Mouse (Mus musculus) midbrain, embryonic 13.5 days (tissue): ENCODE data around the gene Ccdc9. TPM values are rescaled to one million over a fixed set of nuclear protein-coding genes. Genes with fewer than 3 reads are reported as not detected.

Experiments used
- ATAC-seq: fragments of 200-750 bp; cut with Nextera tagmentation; 2 replicates; pipeline ENCODE4 v1.8.0; 2017; ENCODE audit warnings: mild to moderate bottlenecking, moderate TSS enrichment, moderate library complexity
- H3K27ac ChIP-seq: fragments of 300-500 bp; sonication (generic); 2 replicates; pipeline ENCODE4 v1.5.1; 2015; ENCODE audit warnings: inconsistent platforms, mild to moderate bottlenecking, moderate library complexity
- H3K27me3 ChIP-seq: fragments of 300-500 bp; sonication (generic); 2 replicates; pipeline ENCODE4 v1.6.1; 2015; ENCODE audit warnings: mild to moderate bottlenecking, inconsistent platforms
- H3K36me3 ChIP-seq: fragments of 300-500 bp; sonication (generic); 2 replicates; pipeline ENCODE4 v1.6.1; 2015; ENCODE audit warnings: mild to moderate bottlenecking, inconsistent platforms
- H3K4me1 ChIP-seq: fragments of 300-500 bp; sonication (generic); replicated peaks from 2 replicates; pipeline ENCODE4 v1.6.1; 2015; ENCODE audit warnings: inconsistent platforms
- H3K4me2 ChIP-seq: fragments of 300-500 bp; sonication (generic); replicated peaks from 2 replicates; pipeline ENCODE4 v1.6.1; 2015; ENCODE audit warnings: moderate library complexity, mild to moderate bottlenecking, inconsistent platforms
- H3K4me3 ChIP-seq: fragments of 300-500 bp; sonication (generic); replicated peaks from 2 replicates; pipeline ENCODE4 v1.5.1; 2015; ENCODE audit warnings: mild to moderate bottlenecking, inconsistent platforms
- H3K9ac ChIP-seq: fragments of 300-500 bp; sonication (generic); replicated peaks from 2 replicates; pipeline ENCODE4 v1.6.1; 2015; ENCODE audit warnings: mild to moderate bottlenecking, inconsistent platforms
- H3K9me3 ChIP-seq: fragments of 300-500 bp; sonication (generic); 2 replicates; pipeline ENCODE4 v1.6.1; 2016; ENCODE audit warnings: mild to moderate bottlenecking, inconsistent platforms
- WGBS: fragments of 180-500 bp; shearing (Covaris S2); methylation state at CpG from one replicate; pipeline ENCODE4 v1.1.7; 2015; 5-methylcytosine and 5-hydroxymethylcytosine counted together
- polyA plus RNA-seq: library from polyadenylated mRNA; unstranded; fragments of >200 nt; fragmentation: Nextera tagmentation; extraction: Ambion mirVana; gene quantifications from 2 replicates; pipeline ENCODE4 v1.2.1, GENCODE M21; 2015

The Ccdc9 gene
- 22.5 and 39.4 TPM in 2 replicates for polyA plus RNA-seq

DNA sequence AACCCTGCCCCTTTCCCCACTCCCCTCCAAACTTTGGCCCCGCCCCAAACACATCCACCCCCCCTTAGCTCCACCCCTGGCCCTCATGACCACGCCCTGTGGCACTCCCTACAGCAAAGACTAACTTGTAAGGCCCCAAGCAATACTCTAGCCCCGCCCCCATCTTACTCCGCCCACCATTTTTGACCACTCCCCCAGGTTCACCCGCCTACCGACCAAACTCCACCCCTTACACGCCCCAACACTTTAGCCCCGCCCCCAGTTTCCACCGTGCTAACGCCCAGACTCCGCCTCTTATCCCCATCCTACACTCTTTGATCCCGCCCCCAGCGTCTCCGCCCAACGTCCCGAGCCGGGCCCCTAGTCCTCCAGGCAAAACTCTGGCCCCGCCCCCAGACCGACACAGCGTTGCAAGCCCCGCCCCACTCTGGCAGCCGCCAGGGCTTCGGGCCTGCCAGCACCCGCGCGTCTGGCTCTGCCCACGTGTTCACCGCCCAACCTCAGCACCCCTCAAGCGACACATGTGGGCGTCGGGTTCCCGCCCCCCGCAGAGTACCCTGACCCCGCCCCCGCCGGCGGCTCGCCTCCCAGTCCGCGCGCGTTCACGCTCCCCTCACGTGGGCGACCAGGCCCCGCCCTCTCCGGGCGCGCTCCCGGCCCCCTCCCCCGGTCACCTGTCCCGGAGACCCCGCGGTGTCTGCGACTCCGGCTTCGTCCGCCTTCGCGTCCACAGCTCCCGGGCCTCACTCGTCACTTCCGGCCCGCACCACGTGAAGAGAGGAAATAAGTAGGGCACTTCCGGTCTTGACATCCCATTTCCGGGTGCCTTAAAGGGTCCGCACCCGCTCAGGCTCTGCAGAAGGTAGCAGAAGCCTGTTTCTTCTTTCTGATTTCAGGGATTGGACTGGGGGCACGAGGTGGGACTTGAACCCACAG, at the start of gene Ccdc9:
TSS of gene Ccdc9 (minus strand) at position 770 of the 936 bp plus-strand sequence.
- ATAC-seq, result peak; percentile 96
- Histone ChIP-seq H3K9me3 (no peaks in the 10 kb centered on the region), H3K4me1 (peaks cover 13% of the 10 kb centered on the region), H3K4me3 (peak within 1 kb of the TSS; percentile 70), H3K4me2 (peak within 1 kb of the TSS; percentile 56), H3K27ac (peak within 1 kb of the TSS; percentile 95), H3K36me3 (peaks cover 30% of the 10 kb centered on the region), H3K27me3 (no peaks in the 10 kb centered on the region), H3K9ac (peak within 1 kb of the TSS; percentile 74)
- WGBS, result under 1% methylated on average over 69 of the region's 70 CpGs

DNA sequence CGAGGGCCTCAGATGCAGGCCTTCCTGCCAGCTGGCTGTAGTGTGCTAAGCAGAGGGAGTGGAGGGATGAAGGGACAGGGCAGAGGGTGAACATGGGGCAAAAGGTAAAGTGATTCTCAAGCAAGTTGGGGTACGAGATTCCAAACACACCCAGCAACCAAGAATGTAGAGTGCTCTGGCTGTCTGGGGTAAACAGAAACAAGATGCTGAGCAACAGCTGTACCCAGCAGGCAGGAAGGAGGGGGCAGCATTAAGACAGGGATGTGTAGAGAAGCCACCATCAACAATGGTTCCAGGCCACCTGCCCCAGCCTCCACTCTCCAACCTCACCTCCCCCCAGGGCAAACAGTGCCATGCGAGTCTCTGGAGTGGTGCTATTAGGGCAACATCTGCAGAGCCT, 42.6 kb upstream of the Ccdc9 start:
- H3K36me3 ChIP-seq, result peaks cover 76% of the 10 kb centered on the region
- no peaks in the 10 kb centered on the region for H3K27me3 ChIP-seq
- H3K4me1 ChIP-seq, result peaks cover 4% of the 10 kb centered on the region
- H3K4me3 ChIP-seq, result no peak overlapping the region
- H3K9ac ChIP-seq, result no peak overlapping the region
- no peak overlapping the region for H3K27ac ChIP-seq
- 92% methylated on average over 3 of the region's 3 CpGs for WGBS
- H3K4me2 ChIP-seq, result no peak overlapping the region
- H3K9me3 ChIP-seq, result no peaks in the 10 kb centered on the region
- ATAC-seq, result no peak

DNA sequence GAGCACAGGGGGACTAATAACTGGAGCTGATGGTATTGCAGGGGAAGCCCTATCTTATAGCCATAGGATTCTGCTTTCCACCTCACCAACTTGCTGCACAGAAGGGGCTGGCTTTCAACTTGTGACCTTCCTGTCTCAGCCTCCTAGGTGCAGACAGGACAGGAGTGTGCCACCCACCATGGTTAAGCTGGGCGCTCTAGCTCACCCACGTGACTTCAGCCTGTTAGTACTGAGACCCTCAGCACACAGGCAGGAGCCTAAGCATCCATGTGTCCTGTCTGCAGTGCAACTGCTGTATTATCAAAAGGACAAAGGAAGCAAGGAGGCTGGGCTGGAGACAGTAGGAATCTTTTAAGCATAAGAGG, 40.0 kb upstream of the Ccdc9 start:
- H3K9ac ChIP-seq, result no peak overlapping the region
- H3K27me3 ChIP-seq, result no peaks in the 10 kb centered on the region
- no peak overlapping the region for H3K4me2 ChIP-seq
- H3K4me1 ChIP-seq, result peaks cover 4% of the 10 kb centered on the region
- H3K9me3 ChIP-seq, result no peaks in the 10 kb centered on the region
- ATAC-seq, result 0 out of 2 replicates have a peak, but pooled peaks have one; percentile 38
- WGBS, result 92% methylated on average over 2 of the region's 2 CpGs
- peaks cover 54% of the 10 kb centered on the region for H3K36me3 ChIP-seq
- no peak overlapping the region for H3K4me3 ChIP-seq
- no peak overlapping the region for H3K27ac ChIP-seq

DNA sequence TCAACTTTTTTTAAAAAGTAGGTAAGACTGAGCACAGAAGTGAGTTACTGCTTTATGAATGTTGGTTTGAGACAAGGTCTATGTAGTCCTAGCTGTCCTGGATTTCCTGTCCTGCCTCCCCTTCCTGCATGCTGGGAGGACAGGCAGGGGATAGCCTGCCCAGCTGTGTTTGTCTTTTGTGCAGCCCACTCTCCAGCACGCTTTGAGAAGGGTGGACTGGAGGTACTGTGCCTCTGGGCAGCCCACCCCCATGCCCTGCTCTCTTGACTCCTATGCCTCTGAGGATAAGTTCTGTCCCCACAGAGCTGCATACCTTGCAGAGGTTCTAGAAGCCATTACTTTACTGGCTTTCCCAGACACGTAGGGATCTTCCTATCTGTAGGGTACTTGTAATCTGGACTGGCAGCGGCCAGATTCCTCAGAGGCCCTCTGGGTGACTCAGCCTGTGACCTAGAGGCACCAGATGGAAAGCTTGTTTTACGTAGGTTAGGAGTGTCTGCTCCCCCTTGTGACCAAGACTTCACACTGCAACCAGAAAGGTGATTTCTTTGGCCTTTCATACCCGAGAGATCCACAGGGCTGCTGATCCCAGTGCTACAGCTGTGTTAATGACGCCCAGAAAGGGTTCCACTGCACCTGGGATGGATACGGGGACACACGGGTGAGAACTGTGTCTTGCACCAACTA, 39.5 kb upstream of the Ccdc9 start:
- no peak overlapping the region for H3K4me2 ChIP-seq
- no peak overlapping the region for H3K4me3 ChIP-seq
- H3K27me3 ChIP-seq, result no peaks in the 10 kb centered on the region
- no peak overlapping the region for H3K9ac ChIP-seq
- H3K4me1 ChIP-seq, result peaks cover 4% of the 10 kb centered on the region
- peaks cover 54% of the 10 kb centered on the region for H3K36me3 ChIP-seq
- H3K27ac ChIP-seq, result peak overlapping the region; percentile 45; the same call in 1 of the 2 replicates
- peak; percentile 67 for ATAC-seq
- H3K9me3 ChIP-seq, result no peaks in the 10 kb centered on the region
- 35% methylated on average over 8 of the region's 8 CpGs for WGBS

DNA sequence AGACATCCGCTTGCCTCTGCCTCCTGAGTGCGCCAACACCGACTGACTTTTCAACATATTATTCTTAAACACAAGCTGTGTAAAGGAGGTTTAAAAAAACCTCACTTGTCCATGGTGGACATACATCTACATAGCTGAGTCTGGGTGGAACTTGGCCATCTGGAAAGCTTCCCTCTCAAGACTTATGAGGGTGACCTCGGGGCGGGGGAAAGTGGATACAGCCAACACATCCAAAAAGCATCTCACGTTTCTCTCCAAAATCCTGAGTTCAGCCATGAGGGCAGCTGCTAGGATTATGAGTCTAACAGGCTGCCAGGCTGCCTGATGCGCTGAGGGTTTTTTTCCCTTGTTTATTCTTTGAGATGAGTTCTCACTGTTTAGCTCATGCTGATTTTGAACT, 38.1 kb upstream of the Ccdc9 start:
- H3K4me2 ChIP-seq, result no peak overlapping the region
- H3K9me3 ChIP-seq, result no peaks in the 10 kb centered on the region
- H3K27me3 ChIP-seq, result no peaks in the 10 kb centered on the region
- H3K36me3 ChIP-seq, result peaks cover 40% of the 10 kb centered on the region
- H3K4me3 ChIP-seq, result no peak overlapping the region
- WGBS, result 95% methylated on average over 7 of the region's 7 CpGs
- no peak for ATAC-seq
- no peak overlapping the region for H3K9ac ChIP-seq
- peaks cover 4% of the 10 kb centered on the region for H3K4me1 ChIP-seq
- H3K27ac ChIP-seq, result no peak overlapping the region

DNA sequence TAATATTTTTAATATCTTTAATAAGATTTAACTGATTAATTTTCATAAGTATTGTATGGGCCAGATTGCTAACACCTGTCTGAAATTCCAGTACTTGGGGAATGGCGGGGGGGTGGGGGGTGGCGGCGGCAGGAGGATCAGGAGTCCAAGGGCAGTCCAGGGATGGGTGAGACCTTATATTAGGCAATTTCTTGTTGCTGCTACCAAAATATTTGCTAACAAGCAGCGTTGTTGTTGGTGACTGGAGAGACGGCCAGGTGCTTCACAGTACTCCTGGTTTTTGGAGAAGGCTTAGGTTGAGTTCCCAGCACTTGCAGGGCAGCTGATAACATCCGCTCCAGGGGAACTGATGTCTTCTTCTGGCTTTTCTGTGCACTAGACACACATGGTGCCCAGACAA, 33.9 kb upstream of the Ccdc9 start:
- Histone ChIP-seq H3K9ac (no peak overlapping the region), H3K27ac (no peak overlapping the region), H3K36me3 (peaks cover 21% of the 10 kb centered on the region), H3K27me3 (no peaks in the 10 kb centered on the region), H3K9me3 (no peaks in the 10 kb centered on the region), H3K4me1 (no peaks in the 10 kb centered on the region), H3K4me2 (no peak overlapping the region), H3K4me3 (no peak overlapping the region)
- no peak for ATAC-seq
- 92% methylated on average over 6 of the region's 6 CpGs for WGBS

DNA sequence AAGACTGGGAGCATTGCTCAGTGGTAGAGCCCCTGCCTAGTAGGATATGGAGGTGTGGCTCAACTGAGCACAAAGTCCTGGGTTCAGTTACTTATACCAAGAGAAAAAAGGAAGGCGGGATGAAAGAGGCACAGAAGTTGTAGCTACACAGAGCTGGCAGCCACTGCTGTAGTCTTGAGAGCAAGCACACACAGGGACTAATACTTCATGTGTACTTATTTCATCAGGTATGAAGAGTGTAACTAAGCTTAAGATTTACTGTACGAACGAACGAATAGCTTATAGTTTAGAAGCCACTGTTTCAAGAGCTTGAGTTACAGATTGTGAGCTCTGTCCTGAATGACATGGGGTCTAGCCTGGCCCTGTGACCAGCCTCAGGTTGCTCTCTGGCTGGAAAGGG, 32.6 kb upstream of the Ccdc9 start:
- no peak overlapping the region for H3K4me3 ChIP-seq
- H3K27me3 ChIP-seq, result no peaks in the 10 kb centered on the region
- peaks cover 17% of the 10 kb centered on the region for H3K36me3 ChIP-seq
- H3K9me3 ChIP-seq, result no peaks in the 10 kb centered on the region
- WGBS, result 95% methylated on average over 4 of the region's 4 CpGs
- H3K9ac ChIP-seq, result no peak overlapping the region
- H3K27ac ChIP-seq, result no peak overlapping the region
- peaks cover 4% of the 10 kb centered on the region for H3K4me1 ChIP-seq
- ATAC-seq, result no peak
- no peak overlapping the region for H3K4me2 ChIP-seq

DNA sequence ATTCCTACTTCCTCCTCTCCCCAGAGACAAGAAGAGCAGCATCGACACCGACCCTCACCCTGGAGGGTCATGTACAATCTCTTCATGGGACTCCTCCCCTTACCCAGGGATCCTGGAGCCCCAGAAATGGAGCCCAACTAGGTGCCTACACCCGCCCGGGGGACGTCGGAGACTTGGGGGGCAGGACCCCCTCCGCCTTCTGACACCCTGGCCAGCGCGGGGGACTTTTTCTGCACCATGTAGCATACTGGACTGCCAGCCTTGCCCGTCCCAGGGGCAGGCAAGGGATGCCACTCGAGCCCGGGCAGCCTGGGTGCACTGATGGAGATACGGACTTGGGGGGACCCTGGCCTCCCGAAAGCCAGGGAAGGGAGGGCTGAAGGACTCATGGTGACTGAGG, 30.5 kb upstream of the Ccdc9 start:
- Histone ChIP-seq H3K4me3 (no peak overlapping the region), H3K9me3 (no peaks in the 10 kb centered on the region), H3K4me1 (peaks cover 23% of the 10 kb centered on the region), H3K9ac (no peak overlapping the region), H3K27me3 (no peaks in the 10 kb centered on the region), H3K36me3 (peaks cover 17% of the 10 kb centered on the region), H3K4me2 (no peak overlapping the region), H3K27ac (no peak overlapping the region)
- no peak for ATAC-seq
- 84% methylated on average over 14 of the region's 14 CpGs for WGBS

DNA sequence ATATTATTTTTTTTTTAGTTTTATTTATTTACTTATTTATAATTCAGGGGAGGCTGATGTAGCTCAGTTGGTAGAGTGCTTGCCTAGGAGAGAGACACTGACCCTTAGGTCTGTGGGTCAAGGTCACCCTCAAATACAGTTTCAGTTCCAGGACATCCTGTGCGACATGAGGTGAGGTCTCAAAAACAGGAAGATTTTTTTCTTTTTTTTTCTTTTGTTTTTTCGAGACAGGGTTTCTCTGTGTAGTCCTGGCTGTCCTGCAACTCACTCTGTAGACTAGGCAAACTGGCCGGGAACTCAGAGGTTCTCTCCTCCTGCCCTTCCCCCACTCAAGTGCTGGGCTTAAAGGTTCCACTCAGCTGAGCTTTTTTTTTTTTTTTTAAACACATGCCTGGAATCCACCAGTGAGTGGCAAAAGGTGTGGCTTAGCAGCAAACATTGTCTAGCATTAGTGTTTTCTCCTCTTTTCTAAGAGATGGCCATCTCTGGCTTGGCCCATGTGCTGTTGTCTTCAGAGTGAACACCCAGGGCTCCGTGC, 28.7 kb upstream of the Ccdc9 start:
- no peak for ATAC-seq
- 80% methylated on average over 4 of the region's 4 CpGs for WGBS
- Histone ChIP-seq H3K4me3 (no peak overlapping the region), H3K4me1 (peaks cover 41% of the 10 kb centered on the region), H3K36me3 (peaks cover 17% of the 10 kb centered on the region), H3K27me3 (peaks cover 6% of the 10 kb centered on the region; the same call in 1 of the 2 replicates), H3K9ac (no peak overlapping the region), H3K4me2 (no peak overlapping the region), H3K27ac (no peak overlapping the region), H3K9me3 (no peaks in the 10 kb centered on the region)

DNA sequence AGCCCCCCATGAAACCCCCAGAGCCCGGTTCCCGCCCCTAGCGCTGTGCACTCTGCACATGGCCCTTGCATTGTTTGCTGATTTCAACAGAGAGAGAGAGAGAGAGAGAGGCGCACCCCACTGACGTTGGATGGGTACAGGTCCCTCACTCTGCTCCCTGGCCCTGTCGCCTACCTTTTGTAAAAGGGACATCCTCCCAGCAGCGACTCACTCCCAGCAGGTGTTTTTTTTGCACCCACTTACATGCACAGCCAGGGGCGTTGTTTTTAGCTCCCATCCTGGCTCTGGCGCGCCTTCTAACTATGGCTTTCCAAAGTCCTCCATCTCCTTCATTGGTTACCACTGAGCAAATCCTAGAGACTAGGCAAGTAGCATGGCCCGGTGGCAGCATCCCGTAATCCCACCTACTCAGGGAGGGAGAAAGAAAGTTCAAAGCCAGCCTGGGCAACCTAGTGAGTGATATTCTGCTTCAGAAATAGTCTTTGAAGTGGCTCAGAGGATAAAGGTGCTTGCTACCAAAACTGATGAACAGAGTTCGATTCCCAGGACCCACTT, 27.7 kb upstream of the Ccdc9 start:
- peak overlapping the region; percentile 94 for H3K27ac ChIP-seq
- 6% methylated on average over 13 of the region's 13 CpGs for WGBS
- H3K9me3 ChIP-seq, result no peaks in the 10 kb centered on the region
- H3K27me3 ChIP-seq, result peaks cover 6% of the 10 kb centered on the region; the same call in 1 of the 2 replicates
- ATAC-seq, result peak; percentile 46; the same call in 1 of the 2 replicates
- peak overlapping the region; percentile 90 for H3K9ac ChIP-seq
- H3K4me2 ChIP-seq, result peak overlapping the region; percentile 97
- peak overlapping the region; percentile 72 for H3K4me3 ChIP-seq
- peaks cover 17% of the 10 kb centered on the region for H3K36me3 ChIP-seq
- H3K4me1 ChIP-seq, result peaks cover 51% of the 10 kb centered on the region

DNA sequence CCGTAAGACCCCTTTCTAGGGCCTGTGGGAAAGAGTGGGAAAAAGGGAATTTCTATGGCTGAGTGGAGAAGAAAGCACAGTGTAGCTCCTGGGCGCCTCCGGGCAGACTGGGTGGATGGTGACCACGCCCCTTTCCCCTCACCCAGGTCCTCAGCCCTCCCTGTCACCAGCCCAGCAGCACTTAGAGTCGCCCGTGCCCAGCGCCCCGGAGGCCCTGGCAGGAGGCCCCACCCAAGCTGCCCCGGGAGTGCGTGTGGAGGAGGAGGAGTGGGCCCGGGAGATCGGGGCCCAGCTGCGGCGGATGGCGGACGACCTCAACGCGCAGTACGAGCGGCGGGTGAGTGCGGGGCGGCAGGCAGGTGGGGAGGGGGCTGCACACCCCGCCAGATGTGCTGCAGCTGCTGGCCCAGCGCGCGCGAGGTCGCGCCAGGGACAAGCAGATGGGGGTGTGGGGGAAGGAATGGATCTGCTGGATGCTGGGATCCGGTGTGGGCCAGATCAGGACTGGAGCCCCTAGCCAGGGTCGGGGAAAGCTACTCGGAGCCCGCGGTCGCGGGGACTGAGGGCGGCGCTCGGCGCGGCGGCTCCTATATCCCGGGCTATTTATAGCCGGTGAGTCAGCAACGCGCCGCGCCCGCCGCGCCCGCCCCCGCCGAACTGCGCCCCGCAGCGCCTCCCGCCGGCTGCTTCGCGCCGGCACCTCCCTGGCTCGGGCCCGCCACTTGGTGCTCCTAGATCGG, 27.1 kb upstream of the Ccdc9 start:
- Histone ChIP-seq H3K4me1 (peaks cover 56% of the 10 kb centered on the region), H3K27ac (peak overlapping the region; percentile 94), H3K4me2 (peak overlapping the region; percentile 97), H3K27me3 (peaks cover 6% of the 10 kb centered on the region; the same call in 1 of the 2 replicates), H3K36me3 (peaks cover 15% of the 10 kb centered on the region), H3K4me3 (peak overlapping the region; percentile 72), H3K9ac (peak overlapping the region; percentile 90), H3K9me3 (no peaks in the 10 kb centered on the region)
- WGBS, result 1% methylated on average over 65 of the region's 66 CpGs
- peak; percentile 71 for ATAC-seq
